Mouse (Mus musculus) erythroblast, embryonic 14.5 days (primary cell): ENCODE data around the gene Patl2. TPM values are rescaled to one million over a fixed set of nuclear protein-coding genes. Genes with fewer than 3 reads are reported as not detected.

ENCODE experiments used
- H3K27me3 ChIP-seq: 2 replicates; pipeline ENCODE4 v1.6.1; 2012; ENCODE audit warnings: inconsistent platforms; ENCODE audit not compliant: control insufficient read depth
- H3K36me3 ChIP-seq: 2 replicates; pipeline ENCODE4 v1.6.1; 2012; ENCODE audit warnings: mild to moderate bottlenecking, inconsistent platforms; ENCODE audit not compliant: control insufficient read depth
- H3K4me1 ChIP-seq: 2 replicates; pipeline ENCODE4 v1.6.1; 2012; ENCODE audit warnings: inconsistent platforms; ENCODE audit not compliant: control insufficient read depth
- H3K4me3 ChIP-seq: replicated peaks from 2 replicates; pipeline ENCODE3; 2012; ENCODE audit warnings: moderate library complexity, mild to moderate bottlenecking, inconsistent platforms
- H3K9me3 ChIP-seq: 2 replicates; pipeline ENCODE4 v1.6.1; 2012; ENCODE audit warnings: low read length, inconsistent platforms, mixed read lengths; ENCODE audit not compliant: control insufficient read depth
- GATA1 ChIP-seq: IDR thresholded peaks from 2 replicates; pipeline ENCODE4 v1.6.1; 2012; ENCODE audit warnings: low read length, inconsistent platforms, mixed read lengths
- TAL1 ChIP-seq: IDR thresholded peaks from 3 replicates; pipeline ENCODE4 v1.6.1; 2012; ENCODE audit warnings: low read length, inconsistent platforms, mixed read lengths
- polyA plus RNA-seq: library from polyadenylated mRNA; stranded (reverse); fragments of >175 nt; gene quantifications from 2 replicates; pipeline ENCODE4 v1.2.3, GENCODE M21; 2012

Patl2 gene
- polyA plus RNA-seq, 1 experiment: not detected

DNA sequence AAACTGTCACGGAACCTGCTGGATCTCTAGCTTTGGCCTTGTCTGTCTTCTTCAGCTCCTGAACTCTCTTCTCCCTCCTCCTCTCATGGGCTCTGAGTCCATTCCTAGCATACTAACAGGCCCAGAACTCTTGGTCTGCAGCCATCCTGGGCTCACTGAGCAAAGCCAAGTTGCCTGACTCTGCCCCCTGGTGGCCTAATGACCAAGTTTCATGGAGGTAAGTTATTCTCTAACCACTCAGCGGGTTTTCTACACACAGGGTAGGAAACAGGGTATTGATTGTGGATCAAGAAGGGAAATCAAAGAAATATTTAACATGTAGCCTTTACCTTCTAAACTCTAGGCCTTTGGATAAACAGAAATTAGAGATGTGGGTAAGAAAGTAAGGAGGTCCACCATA lies 25.3 kb downstream of the Patl2 start, which contains the start of gene Trim69:
TSS of gene Trim69 (plus strand) at position 21 of the 400 bp plus-strand sequence.
- TF ChIP-seq TAL1: no peak
- TF ChIP-seq GATA1: no peak
- Histone ChIP-seq H3K4me3 (no peak within 1 kb of the TSS), H3K4me1 (no peaks in the 10 kb centered on the region; the same call in 1 of the 2 replicates), H3K36me3 (no peaks in the 10 kb centered on the region), H3K27me3 (no peaks in the 10 kb centered on the region), H3K9me3 (no peaks in the 10 kb centered on the region)

DNA sequence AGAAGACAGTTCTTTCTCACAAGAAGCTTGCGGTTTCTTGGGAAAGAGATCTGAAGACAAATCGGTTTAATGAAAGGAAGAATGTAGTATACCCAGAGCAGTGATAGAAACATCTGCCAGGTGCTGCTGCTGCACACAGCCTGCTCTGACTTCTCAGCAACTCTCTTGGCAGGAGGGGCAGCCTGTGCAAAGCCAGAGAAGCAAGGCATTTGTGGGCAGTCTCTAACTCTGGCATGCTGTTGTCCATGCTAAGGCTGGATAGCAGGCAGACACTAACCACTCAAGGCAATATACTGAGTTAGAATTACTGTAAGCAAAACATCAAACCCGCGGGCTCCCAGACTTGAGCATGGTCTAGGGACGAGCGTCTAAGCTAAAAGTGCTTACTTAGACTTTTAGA lies 26.3 kb downstream of the Patl2 start:
- no peaks in the 10 kb centered on the region; the same call in 1 of the 2 replicates for H3K4me1 ChIP-seq
- peaks cover 9% of the 10 kb centered on the region for H3K36me3 ChIP-seq
- H3K4me3 ChIP-seq: no peak overlapping the region
- no peaks in the 10 kb centered on the region for H3K27me3 ChIP-seq
- no peaks in the 10 kb centered on the region for H3K9me3 ChIP-seq
- no peak for TF ChIP-seq TAL1
- no peak for TF ChIP-seq GATA1

DNA sequence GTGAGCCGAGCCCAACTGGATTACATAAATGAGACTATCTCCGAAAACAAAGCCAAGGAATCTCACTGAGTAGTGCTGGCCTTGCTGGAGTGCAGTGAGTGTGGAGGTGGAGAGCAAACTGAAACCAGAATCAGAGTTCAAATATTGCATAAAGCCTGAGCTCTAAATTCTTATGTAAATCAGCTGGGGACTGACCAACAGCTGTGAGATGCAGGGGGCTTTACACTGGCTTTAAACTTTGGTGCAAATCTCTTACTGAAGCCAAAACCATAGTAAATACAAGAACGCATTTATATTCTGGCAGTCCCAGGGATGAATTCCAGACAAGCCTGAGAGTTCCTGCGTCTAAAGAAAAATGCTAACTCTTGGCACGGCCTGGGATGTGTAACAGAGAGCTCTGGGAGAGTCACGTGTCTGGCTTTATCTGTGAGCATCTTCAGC lies 27.6 kb downstream of the Patl2 start:
- Histone ChIP-seq H3K4me1 (no peaks in the 10 kb centered on the region; the same call in 1 of the 2 replicates), H3K36me3 (peaks cover 18% of the 10 kb centered on the region), H3K27me3 (no peaks in the 10 kb centered on the region), H3K9me3 (no peaks in the 10 kb centered on the region), H3K4me3 (no peak overlapping the region)
- TF ChIP-seq TAL1 (no peak), GATA1 (no peak)

GRCm38 (mm10) chr2:122157561-122157960 lies 28.4 kb downstream of the Patl2 start:
- H3K4me1 ChIP-seq: no peaks in the 10 kb centered on the region; the same call in 1 of the 2 replicates
- no peaks in the 10 kb centered on the region for H3K27me3 ChIP-seq
- TF ChIP-seq GATA1 (no peak), TAL1 (no peak)
- no peak overlapping the region for H3K4me3 ChIP-seq
- H3K36me3 ChIP-seq: peaks cover 23% of the 10 kb centered on the region
- H3K9me3 ChIP-seq: no peaks in the 10 kb centered on the region

GRCm38 (mm10) chr2:122156051-122156700 lies 29.8 kb downstream of the Patl2 start:
- Histone ChIP-seq H3K4me3 (no peak overlapping the region), H3K27me3 (no peaks in the 10 kb centered on the region), H3K36me3 (peaks cover 37% of the 10 kb centered on the region), H3K4me1 (peaks cover 2% of the 10 kb centered on the region), H3K9me3 (no peaks in the 10 kb centered on the region)
- TF ChIP-seq TAL1 (no peak), GATA1 (no peak)

- Histone ChIP-seq H3K27me3 (no peaks in the 10 kb centered on the region), H3K36me3 (peaks cover 44% of the 10 kb centered on the region), H3K4me1 (peaks cover 3% of the 10 kb centered on the region), H3K4me3 (no peak overlapping the region), H3K9me3 (no peaks in the 10 kb centered on the region)
- TF ChIP-seq TAL1 (no peak), GATA1 (no peak)
Measured at GRCm38 (mm10) chr2:122155292-122155691, 30.7 kb downstream of the Patl2 start.

GRCm38 (mm10) chr2:122154479-122154878 lies 31.5 kb downstream of the Patl2 start:
- Histone ChIP-seq H3K27me3 (no peaks in the 10 kb centered on the region), H3K4me3 (no peak overlapping the region), H3K36me3 (peaks cover 48% of the 10 kb centered on the region), H3K4me1 (peaks cover 8% of the 10 kb centered on the region), H3K9me3 (no peaks in the 10 kb centered on the region)
- TF ChIP-seq GATA1: no peak
- TF ChIP-seq TAL1: no peak

DNA sequence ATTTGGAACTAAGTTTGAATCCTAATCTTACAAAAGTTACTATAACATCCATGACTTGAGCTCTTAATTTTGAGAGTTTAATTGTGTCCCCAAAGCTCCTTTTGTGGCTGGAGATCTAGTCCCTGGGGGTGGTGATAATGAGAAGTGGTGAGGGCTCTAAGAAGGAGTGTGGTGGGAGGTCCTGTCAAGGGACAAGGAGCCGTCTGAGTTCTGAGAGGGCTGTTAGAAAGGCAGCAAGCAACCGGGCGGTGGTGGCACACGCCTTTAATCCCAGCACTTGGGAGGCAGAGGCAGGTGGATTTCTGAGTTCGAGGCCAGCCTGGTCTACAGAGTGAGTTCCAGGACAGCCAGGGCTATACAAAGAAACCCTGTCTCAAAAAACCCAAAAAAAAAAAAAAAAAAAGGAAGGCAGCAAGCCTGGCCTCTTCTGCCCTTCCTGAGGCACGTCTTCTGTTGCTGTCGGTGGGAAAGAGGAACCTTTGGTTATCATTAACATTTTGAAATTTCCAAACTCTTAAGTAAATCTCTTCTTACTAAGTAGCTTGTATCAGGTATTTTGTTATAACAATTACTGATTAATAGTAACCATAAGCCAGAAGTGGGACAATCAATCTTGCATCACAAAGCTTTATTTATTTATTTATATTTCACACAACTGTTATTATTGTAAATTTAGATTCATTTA lies 32.2 kb downstream of the Patl2 start:
- H3K36me3 ChIP-seq: peaks cover 48% of the 10 kb centered on the region
- H3K4me1 ChIP-seq: peaks cover 12% of the 10 kb centered on the region
- no peak overlapping the region for H3K4me3 ChIP-seq
- no peaks in the 10 kb centered on the region for H3K27me3 ChIP-seq
- TF ChIP-seq GATA1 (no peak), TAL1 (no peak)
- no peaks in the 10 kb centered on the region for H3K9me3 ChIP-seq

DNA sequence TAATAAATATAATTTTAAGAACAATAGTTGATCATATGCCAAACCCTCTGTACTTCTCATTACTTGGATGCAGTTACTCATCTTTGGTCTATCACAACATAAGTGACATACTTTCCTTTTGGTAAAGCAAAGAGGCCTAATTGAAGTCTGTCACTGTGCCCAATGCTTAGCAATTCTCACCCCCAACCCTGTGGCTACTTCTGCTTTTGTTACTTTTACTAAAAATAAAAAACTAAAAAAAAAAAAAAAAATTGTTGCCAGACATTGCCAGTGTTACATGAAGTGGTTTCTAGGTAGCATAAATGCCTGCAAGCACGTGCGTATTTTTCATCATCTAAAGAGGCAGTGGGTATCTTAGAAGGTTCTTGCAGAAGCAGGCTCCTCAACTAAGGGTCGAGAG lies 33.1 kb downstream of the Patl2 start:
- TF ChIP-seq GATA1: no peak
- Histone ChIP-seq H3K27me3 (no peaks in the 10 kb centered on the region), H3K4me3 (no peak overlapping the region), H3K9me3 (no peaks in the 10 kb centered on the region), H3K4me1 (peaks cover 21% of the 10 kb centered on the region), H3K36me3 (peaks cover 48% of the 10 kb centered on the region)
